Mouse (Mus musculus): ENCODE results near the gene Eif4e. TPM values are rescaled to one million over a fixed set of nuclear protein-coding genes. Genes with fewer than 3 reads are reported as not detected.

The Eif4e gene
- polyA plus RNA-seq, 1 experiment from 2014 or later, result 284 TPM

DNA sequence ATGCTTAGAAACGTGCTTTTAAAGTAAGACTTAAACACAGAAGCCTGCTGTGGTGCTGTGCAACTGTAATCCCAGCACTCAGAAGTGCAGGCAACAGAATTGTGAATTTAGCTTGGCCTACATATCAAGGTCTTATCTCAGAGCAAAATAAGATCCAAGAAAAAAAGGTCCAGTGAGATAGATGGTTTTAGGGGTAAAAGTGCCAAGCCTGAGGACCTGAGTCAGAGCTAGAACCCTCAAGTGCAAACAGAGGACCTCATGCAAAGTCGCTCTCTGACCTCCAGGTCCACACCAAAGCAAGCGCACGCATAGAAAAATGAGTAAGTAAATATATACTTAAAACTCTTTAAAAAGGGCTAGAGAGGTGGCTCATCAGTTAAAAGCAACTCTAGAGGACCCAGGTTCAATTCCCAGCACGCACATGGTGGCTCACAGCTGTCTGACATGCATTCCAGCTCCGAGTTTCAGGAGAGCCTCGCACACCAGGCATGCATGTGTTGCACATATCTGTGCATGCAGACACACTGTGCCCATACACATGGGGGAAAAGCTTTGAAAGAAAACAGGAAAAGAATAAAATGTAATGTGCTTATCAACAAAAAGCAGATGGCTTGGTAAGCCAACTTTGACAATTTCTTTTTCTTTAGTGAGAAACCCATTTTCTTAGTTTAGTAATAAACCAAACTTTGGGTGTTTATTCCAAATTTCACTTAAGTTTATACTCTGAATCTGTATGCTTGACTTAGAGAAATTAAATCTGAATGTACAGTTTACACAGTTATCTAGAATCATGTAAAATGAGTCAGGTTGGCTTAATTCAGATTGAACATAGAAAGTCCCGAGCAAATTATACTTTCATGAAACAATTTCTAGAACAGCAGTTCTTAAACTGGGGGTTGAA is 4.8 kb downstream of the Eif4e start:
- Histone ChIP-seq H3K36me3 (ENCODE audit: control insufficient read depth, insufficient read depth, low read length) (no peaks in the 10 kb centered on the region), H3K9me3 (replicated peaks; ENCODE audit: control insufficient read depth, low read length) (no peaks in the 10 kb centered on the region), H3K27ac (ENCODE audit: low read length) (no peak overlapping the region), H3K9ac (ENCODE audit: low read length) (no peak overlapping the region), H3K4me3 (replicated peaks; ENCODE audit: low read length) (no peak overlapping the region), H3K4me2 (ENCODE audit: low read depth, low read length) (no peak overlapping the region), H3K27me3 (ENCODE audit: control insufficient read depth, insufficient read depth, low read length) (no peaks in the 10 kb centered on the region), H3K4me1 (ENCODE audit: control insufficient read depth, insufficient read depth, low read length) (peaks cover 28% of the 10 kb centered on the region)
- no peak for ATAC-seq (ENCODE audit: insufficient read depth, low FRiP score)
- WGBS, result 51% methylated on average over 8 of the region's 8 CpGs

DNA sequence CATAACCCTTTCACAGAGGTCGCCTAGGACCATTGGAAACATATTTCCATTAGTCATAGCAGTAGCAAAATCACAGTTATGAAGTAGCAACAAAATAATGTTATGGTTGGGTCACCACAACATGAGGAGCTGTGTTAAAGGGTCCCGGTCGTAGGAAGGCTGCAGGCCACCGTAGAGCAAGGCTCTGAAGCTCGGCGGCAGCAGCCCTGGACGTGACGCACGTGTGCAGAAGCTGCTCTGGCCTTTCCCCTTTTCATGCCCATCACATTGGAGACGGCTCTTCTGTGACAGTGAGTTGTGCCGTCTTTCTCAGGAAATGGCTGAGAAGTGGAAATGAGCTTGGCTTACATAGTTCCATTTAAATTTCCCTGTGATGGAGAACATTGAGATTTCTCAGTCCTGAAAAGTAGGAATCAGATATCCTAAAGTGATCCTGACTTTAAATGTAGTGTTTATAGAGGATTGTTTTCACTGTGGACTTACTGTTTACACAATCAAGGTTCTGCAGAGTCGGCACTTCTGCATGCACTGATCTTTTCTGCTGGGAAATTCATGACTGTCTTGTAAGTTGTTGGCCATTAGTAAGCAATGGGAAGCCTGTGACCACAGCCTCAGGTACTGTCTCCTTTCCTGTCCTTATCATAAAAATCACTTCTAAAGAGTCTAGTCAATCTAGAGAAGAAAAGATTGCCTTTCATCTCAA is 5.7 kb downstream of the Eif4e start:
- Histone ChIP-seq H3K36me3 (ENCODE audit: control insufficient read depth, insufficient read depth, low read length) (peaks cover 3% of the 10 kb centered on the region; the same call in 1 of the 2 replicates), H3K4me3 (replicated peaks; ENCODE audit: low read length) (no peak overlapping the region)

GRCm38 (mm10) chr3:138532764-138533163 is 6.8 kb downstream of the Eif4e start:
- no peak overlapping the region for H3K4me3 ChIP-seq (replicated peaks; ENCODE audit: low read length)
- ATAC-seq (ENCODE audit: insufficient read depth, low FRiP score), result no peak
- H3K27me3 ChIP-seq (ENCODE audit: control insufficient read depth, insufficient read depth, low read length), result no peaks in the 10 kb centered on the region
- H3K9me3 ChIP-seq (replicated peaks; ENCODE audit: control insufficient read depth, low read length), result no peaks in the 10 kb centered on the region
- 31% methylated on average over 2 of the region's 2 CpGs for WGBS
- H3K27ac ChIP-seq (ENCODE audit: low read length), result no peak overlapping the region
- no peak overlapping the region for H3K4me2 ChIP-seq (ENCODE audit: low read depth, low read length)
- H3K4me1 ChIP-seq (ENCODE audit: control insufficient read depth, insufficient read depth, low read length), result peaks cover 22% of the 10 kb centered on the region
- H3K9ac ChIP-seq (ENCODE audit: low read length), result no peak overlapping the region
- peaks cover 3% of the 10 kb centered on the region; the same call in 1 of the 2 replicates for H3K36me3 ChIP-seq (ENCODE audit: control insufficient read depth, insufficient read depth, low read length)

More for the DNA sequence above, 5.7 kb downstream of the Eif4e start:
- WGBS, result 33% methylated on average over 12 of the region's 12 CpGs
- 0 out of 2 replicates have a peak overlapping the region, but pooled peaks have one; percentile 10 for H3K27ac ChIP-seq (ENCODE audit: low read length)
- peaks cover 22% of the 10 kb centered on the region for H3K4me1 ChIP-seq (ENCODE audit: control insufficient read depth, insufficient read depth, low read length)
- no peak for ATAC-seq (ENCODE audit: insufficient read depth, low FRiP score)
- H3K9me3 ChIP-seq (replicated peaks; ENCODE audit: control insufficient read depth, low read length), result no peaks in the 10 kb centered on the region
- 0 out of 2 replicates have a peak overlapping the region, but pooled peaks have one; percentile 21 for H3K4me2 ChIP-seq (ENCODE audit: low read depth, low read length)
- H3K9ac ChIP-seq (ENCODE audit: low read length), result no peak overlapping the region
- no peaks in the 10 kb centered on the region for H3K27me3 ChIP-seq (ENCODE audit: control insufficient read depth, insufficient read depth, low read length)

- no peak for ATAC-seq (ENCODE audit: insufficient read depth, low FRiP score)
- Histone ChIP-seq H3K27me3 (ENCODE audit: control insufficient read depth, insufficient read depth, low read length) (no peaks in the 10 kb centered on the region), H3K4me2 (ENCODE audit: low read depth, low read length) (no peak overlapping the region), H3K4me1 (ENCODE audit: control insufficient read depth, insufficient read depth, low read length) (peaks cover 7% of the 10 kb centered on the region), H3K9me3 (replicated peaks; ENCODE audit: control insufficient read depth, low read length) (no peaks in the 10 kb centered on the region), H3K4me3 (replicated peaks; ENCODE audit: low read length) (no peak overlapping the region), H3K36me3 (ENCODE audit: control insufficient read depth, insufficient read depth, low read length) (peaks cover 3% of the 10 kb centered on the region; the same call in 1 of the 2 replicates), H3K9ac (ENCODE audit: low read length) (no peak overlapping the region), H3K27ac (ENCODE audit: low read length) (no peak overlapping the region)
- 93% methylated on average over 2 of the region's 2 CpGs for WGBS
Measured at GRCm38 (mm10) chr3:138536031-138536430, 10.1 kb downstream of the Eif4e start.

DNA sequence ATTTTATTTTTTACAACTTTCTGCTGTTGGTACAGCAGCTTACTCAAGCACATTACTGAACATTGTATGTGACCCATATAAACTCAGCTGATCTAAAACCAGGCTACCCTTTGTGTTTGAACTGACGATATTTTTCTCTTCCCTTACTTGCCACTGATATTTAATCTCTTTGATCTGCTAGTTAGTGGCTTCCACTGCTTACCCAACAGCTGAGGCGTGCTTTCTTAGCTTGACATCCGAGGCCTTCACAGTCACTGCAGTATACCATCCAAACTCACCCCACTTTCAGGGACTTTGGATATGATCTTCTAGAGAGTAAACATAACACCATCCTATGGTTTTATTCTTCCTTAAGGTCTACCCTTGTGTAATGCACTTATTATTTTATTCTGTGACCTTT is 16.6 kb downstream of the Eif4e start:
- H3K9ac ChIP-seq (ENCODE audit: low read length), result no peak overlapping the region
- H3K4me2 ChIP-seq (ENCODE audit: low read depth, low read length), result no peak overlapping the region
- no peak overlapping the region for H3K27ac ChIP-seq (ENCODE audit: low read length)
- no peak overlapping the region for H3K4me3 ChIP-seq (replicated peaks; ENCODE audit: low read length)
- H3K9me3 ChIP-seq (replicated peaks; ENCODE audit: control insufficient read depth, low read length), result no peaks in the 10 kb centered on the region
- peaks cover 7% of the 10 kb centered on the region for H3K4me1 ChIP-seq (ENCODE audit: control insufficient read depth, insufficient read depth, low read length)
- H3K36me3 ChIP-seq (ENCODE audit: control insufficient read depth, insufficient read depth, low read length), result no peaks in the 10 kb centered on the region
- WGBS, result 46% methylated on average over 3 of the region's 3 CpGs
- H3K27me3 ChIP-seq (ENCODE audit: control insufficient read depth, insufficient read depth, low read length), result no peaks in the 10 kb centered on the region
- no peak for ATAC-seq (ENCODE audit: insufficient read depth, low FRiP score)

DNA sequence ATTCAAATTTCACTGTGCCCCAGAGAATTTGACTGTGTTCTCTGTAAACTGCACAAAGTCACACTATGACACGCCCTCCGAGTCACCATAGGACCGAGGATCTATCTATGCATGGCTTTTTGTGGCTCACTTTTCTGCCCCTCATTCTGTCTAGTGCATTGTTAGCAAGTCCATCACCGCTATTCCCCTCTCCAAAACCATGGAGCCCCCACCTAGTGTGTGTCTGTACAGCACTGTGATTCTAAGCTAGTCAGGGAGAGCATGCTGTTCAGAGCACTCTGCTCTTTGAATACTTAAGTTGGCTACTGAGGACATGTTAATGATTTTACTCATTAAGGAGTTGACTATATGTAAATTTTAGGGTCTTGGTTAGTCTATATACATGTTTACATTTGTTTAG is 18.1 kb downstream of the Eif4e start:
- Histone ChIP-seq H3K4me2 (ENCODE audit: low read depth, low read length) (no peak overlapping the region), H3K4me1 (ENCODE audit: control insufficient read depth, insufficient read depth, low read length) (peaks cover 7% of the 10 kb centered on the region), H3K4me3 (replicated peaks; ENCODE audit: low read length) (no peak overlapping the region), H3K9ac (ENCODE audit: low read length) (no peak overlapping the region), H3K36me3 (ENCODE audit: control insufficient read depth, insufficient read depth, low read length) (no peaks in the 10 kb centered on the region), H3K27me3 (ENCODE audit: control insufficient read depth, insufficient read depth, low read length) (no peaks in the 10 kb centered on the region), H3K9me3 (replicated peaks; ENCODE audit: control insufficient read depth, low read length) (no peaks in the 10 kb centered on the region), H3K27ac (ENCODE audit: low read length) (no peak overlapping the region)
- no peak for ATAC-seq (ENCODE audit: insufficient read depth, low FRiP score)
- 77% methylated on average over 4 of the region's 4 CpGs for WGBS

DNA sequence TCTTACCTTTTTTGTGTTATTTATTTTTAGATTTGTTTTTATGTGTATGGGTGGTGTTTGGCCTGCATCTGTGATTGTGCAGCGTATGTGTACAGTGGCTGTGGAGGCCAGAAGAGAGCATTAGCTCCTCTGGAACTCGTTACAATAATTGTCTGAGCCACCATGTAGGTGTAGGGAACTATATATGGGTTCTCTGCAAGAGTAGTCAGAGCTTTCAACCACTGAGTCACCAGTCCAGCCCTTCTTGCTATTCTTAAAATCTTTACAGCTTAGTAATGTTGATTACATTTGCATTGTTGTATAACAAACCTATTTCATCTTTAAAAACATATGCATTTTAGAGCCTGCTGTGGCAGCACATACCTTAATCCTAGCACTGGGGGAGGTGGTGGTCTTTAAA is 20.7 kb downstream of the Eif4e start:
- Histone ChIP-seq H3K27ac (ENCODE audit: low read length) (no peak overlapping the region), H3K36me3 (ENCODE audit: control insufficient read depth, insufficient read depth, low read length) (peaks cover 7% of the 10 kb centered on the region), H3K27me3 (ENCODE audit: control insufficient read depth, insufficient read depth, low read length) (no peaks in the 10 kb centered on the region), H3K9me3 (replicated peaks; ENCODE audit: control insufficient read depth, low read length) (no peaks in the 10 kb centered on the region), H3K4me3 (replicated peaks; ENCODE audit: low read length) (no peak overlapping the region), H3K4me2 (ENCODE audit: low read depth, low read length) (no peak overlapping the region), H3K9ac (ENCODE audit: low read length) (no peak overlapping the region), H3K4me1 (ENCODE audit: control insufficient read depth, insufficient read depth, low read length) (peaks cover 7% of the 10 kb centered on the region; the same call in 1 of the 2 replicates)
- no peak for ATAC-seq (ENCODE audit: insufficient read depth, low FRiP score)
- 81% methylated on average over 2 of the region's 2 CpGs for WGBS

DNA sequence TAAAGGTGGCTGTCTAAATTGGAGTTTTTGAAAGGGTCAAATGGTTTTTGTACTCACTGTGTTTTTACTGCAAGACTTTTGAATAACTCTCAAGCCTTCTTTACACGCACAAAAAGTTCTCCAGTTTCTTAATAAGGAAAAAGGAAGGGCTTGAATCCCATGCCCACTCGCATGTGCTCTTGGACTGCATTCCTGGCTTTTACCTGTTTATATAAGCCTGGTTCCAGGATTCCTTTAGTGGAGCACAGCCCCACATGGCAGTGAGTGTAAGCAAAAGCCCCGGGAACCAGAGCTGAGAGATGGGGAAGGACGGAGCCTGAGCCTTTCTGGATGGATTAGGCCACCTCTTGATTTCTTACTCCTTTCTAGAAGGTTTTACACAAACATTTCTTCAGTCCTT is 23.1 kb downstream of the Eif4e start:
- Histone ChIP-seq H3K4me2 (ENCODE audit: low read depth, low read length) (no peak overlapping the region), H3K9ac (ENCODE audit: low read length) (no peak overlapping the region), H3K4me1 (ENCODE audit: control insufficient read depth, insufficient read depth, low read length) (peaks cover 6% of the 10 kb centered on the region; the same call in 1 of the 2 replicates), H3K27me3 (ENCODE audit: control insufficient read depth, insufficient read depth, low read length) (no peaks in the 10 kb centered on the region), H3K4me3 (replicated peaks; ENCODE audit: low read length) (no peak overlapping the region), H3K27ac (ENCODE audit: low read length) (no peak overlapping the region), H3K36me3 (ENCODE audit: control insufficient read depth, insufficient read depth, low read length) (peaks cover 7% of the 10 kb centered on the region), H3K9me3 (replicated peaks; ENCODE audit: control insufficient read depth, low read length) (no peaks in the 10 kb centered on the region)
- 57% methylated on average over 4 of the region's 4 CpGs for WGBS
- no peak for ATAC-seq (ENCODE audit: insufficient read depth, low FRiP score)

Data from stomach, embryonic 16.5 days (tissue).